Mouse (Mus musculus) limb, embryonic 14.5 days (tissue): ENCODE results near the gene Epp13. TPM values are rescaled to one million over a fixed set of nuclear protein-coding genes. Genes with fewer than 3 reads are reported as not detected.
A peak's percentile ranks its signal among the peaks of the same experiment; 100 is the strongest.

Source experiments
- ATAC-seq: fragments of 200-750 bp; cut with Nextera tagmentation; 2 replicates; pipeline ENCODE4 v1.8.0; 2017; ENCODE audit warnings: low read depth, moderate number of reproducible peaks, moderate TSS enrichment; ENCODE audit not compliant: low FRiP score
- DNase-seq: peaks from one replicate; pipeline ENCODE4 v3.0.0-alpha.2; 2015; ENCODE audit warnings: low spot score
- H3K27ac ChIP-seq: fragments of 300-500 bp; sonication (generic); replicated peaks from 2 replicates; pipeline ENCODE4 v1.5.1; 2014; ENCODE audit warnings: low read depth, mild to moderate bottlenecking, low read length, moderate library complexity, mixed read lengths
- H3K27me3 ChIP-seq: fragments of 300-500 bp; sonication (generic); 2 replicates; pipeline ENCODE4 v1.6.1; 2014; ENCODE audit warnings: low read length, mixed read lengths; ENCODE audit not compliant: control insufficient read depth, insufficient read depth
- H3K36me3 ChIP-seq: fragments of 300-500 bp; sonication (generic); 2 replicates; pipeline ENCODE4 v1.6.1; 2014; ENCODE audit warnings: mild to moderate bottlenecking, low read length, moderate library complexity, mixed read lengths; ENCODE audit not compliant: control insufficient read depth, insufficient read depth
- H3K4me1 ChIP-seq: fragments of 300-500 bp; sonication (generic); 2 replicates; pipeline ENCODE4 v1.6.1; 2014; ENCODE audit warnings: antibody characterized with exemption, low read length, mixed read lengths; ENCODE audit not compliant: control insufficient read depth, insufficient read depth
- H3K4me2 ChIP-seq: fragments of 300-500 bp; sonication (generic); replicated peaks from 2 replicates; pipeline ENCODE4 v1.6.1; 2014; ENCODE audit warnings: low read depth, mild to moderate bottlenecking, low read length, moderate library complexity; ENCODE audit not compliant: severe bottlenecking
- H3K4me3 ChIP-seq: fragments of 300-500 bp; sonication (generic); replicated peaks from 2 replicates; pipeline ENCODE4 v1.5.1; 2014; ENCODE audit warnings: low read length
- H3K9ac ChIP-seq: fragments of 300-500 bp; sonication (generic); 2 replicates; pipeline ENCODE4 v1.6.1; 2014; ENCODE audit warnings: mild to moderate bottlenecking, low read depth, low read length, moderate library complexity; ENCODE audit not compliant: severe bottlenecking
- H3K9me3 ChIP-seq: fragments of 300-500 bp; sonication (generic); 2 replicates; pipeline ENCODE4 v1.6.1; 2016; ENCODE audit warnings: low read length; ENCODE audit not compliant: control insufficient read depth
- POLR2A ChIP-seq: fragments of 200-500 bp; IDR thresholded peaks from 2 replicates; pipeline ENCODE4 v1.8.0; 2012; ENCODE audit warnings: inconsistent platforms, mild to moderate bottlenecking, moderate library complexity, borderline replicate concordance; ENCODE audit not compliant: insufficient read depth, insufficient read length; ENCODE audit errors: extremely low read depth
- WGBS: fragments of 180-500 bp; shearing (Covaris S2); extraction: QIAGEN DNeasy Blood & Tissue Kit; methylation state at CpG from one replicate; pipeline ENCODE4 v1.1.7; 2014; 5-methylcytosine and 5-hydroxymethylcytosine counted together
- polyA plus RNA-seq, 2 experiments: library from polyadenylated mRNA; depleted of rRNA in 1 of 2; stranded (reverse) in 1 of 2; unstranded in 1 of 2; fragments of >200 nt; fragmentation: Nextera tagmentation in 1 of 2; extraction: Ambion mirVana in 1 of 2; gene quantifications; 2 replicates each; pipeline versions ENCODE4 v1.2.1 to v1.2.3; 2012 to 2014

Gene Epp13
- polyA plus RNA-seq, 2 experiments: not detected

DNA sequence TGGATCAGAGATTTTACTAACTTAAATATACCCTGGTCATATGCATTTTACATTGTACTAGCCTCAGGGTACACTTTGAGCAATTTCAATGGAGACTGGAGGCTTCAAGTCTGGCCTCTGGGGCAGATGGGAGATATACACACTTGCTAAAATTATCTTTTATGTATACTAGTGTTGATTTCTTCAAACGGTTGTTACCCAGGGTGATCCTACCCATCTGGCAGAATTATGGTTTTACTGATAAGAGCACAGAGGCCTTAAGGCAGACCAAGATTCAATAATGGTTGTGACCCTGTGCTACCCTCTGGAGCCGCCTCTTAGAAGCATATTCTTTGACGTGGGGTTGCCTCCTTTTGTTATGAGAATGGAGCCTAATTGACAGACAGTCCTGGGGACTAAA, 25.4 kb downstream of the Epp13 start:
- Histone ChIP-seq H3K4me3 (no peak overlapping the region), H3K36me3 (no peaks in the 10 kb centered on the region), H3K9me3 (no peaks in the 10 kb centered on the region), H3K4me2 (no peak overlapping the region), H3K4me1 (no peaks in the 10 kb centered on the region), H3K27ac (no peak overlapping the region), H3K27me3 (no peaks in the 10 kb centered on the region), H3K9ac (no peak overlapping the region)
- TF ChIP-seq POLR2A: no peak
- 45% methylated on average over 3 of the region's 3 CpGs for WGBS
- DNase-seq (no peak), ATAC-seq (no peak)

DNA sequence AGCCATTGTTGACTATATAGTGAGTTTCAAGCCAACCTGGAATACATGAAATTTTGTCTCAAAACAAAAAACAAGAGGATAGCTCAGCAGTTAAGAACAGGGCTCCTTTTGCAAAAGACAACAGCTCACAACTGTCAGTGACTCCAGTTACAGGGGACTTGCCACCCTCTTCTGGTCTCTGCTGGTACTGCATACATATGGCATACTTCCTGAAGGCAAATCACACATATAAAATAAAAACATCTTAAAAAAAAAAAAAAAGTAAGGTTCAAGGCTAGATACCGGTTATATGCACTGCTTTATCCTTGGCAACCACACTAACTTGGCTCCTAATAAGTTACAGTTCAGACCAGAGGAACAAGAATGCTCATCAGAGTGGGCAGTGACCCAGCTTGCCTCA, 30.2 kb downstream of the Epp13 start:
- Histone ChIP-seq H3K9me3 (no peaks in the 10 kb centered on the region), H3K4me1 (peaks cover 6% of the 10 kb centered on the region; the same call in 1 of the 2 replicates), H3K27ac (peak overlapping the region; percentile 79; the same call in 1 of the 2 replicates), H3K9ac (no peak overlapping the region), H3K27me3 (no peaks in the 10 kb centered on the region), H3K4me2 (peak overlapping the region; percentile 55), H3K36me3 (no peaks in the 10 kb centered on the region), H3K4me3 (peak overlapping the region; percentile 47)
- no peak for TF ChIP-seq POLR2A
- ATAC-seq: no peak
- DNase-seq: peak; percentile 90
- WGBS: 3% methylated on average over 1 of the region's 1 CpGs

DNA sequence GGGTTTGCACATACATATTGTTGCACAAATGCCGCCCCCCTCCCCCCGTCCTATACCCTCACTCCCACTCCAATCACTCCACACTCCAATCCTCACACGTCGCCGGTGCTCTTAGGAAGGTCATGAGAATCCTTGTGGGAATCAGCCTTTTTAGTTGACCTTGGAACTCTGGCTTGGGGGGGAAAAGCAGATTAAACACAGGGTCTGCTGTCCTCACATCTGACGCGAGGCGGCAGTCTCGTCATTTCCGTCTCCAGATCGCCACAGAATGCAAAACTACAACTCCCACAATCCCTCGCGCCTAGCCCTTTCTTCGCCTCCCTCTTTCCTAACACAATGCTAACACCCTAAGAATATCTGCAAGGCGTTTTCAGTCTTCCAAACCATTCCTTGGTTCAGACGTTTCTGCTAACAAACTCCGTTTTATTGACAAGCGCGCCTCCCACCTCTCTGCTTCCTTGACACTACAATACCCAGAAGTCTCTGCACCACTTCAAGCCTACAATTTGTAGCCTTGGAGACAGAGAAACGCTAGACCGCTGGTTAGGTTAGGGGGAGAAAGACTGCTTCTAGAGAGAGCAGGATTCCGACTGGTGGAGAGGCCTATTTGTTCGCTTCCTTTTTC, 31.1 kb downstream of the Epp13 start:
- 0 out of 2 replicates have a peak, but pooled peaks have one; percentile 9 for TF ChIP-seq POLR2A
- Histone ChIP-seq H3K9me3 (no peaks in the 10 kb centered on the region), H3K27ac (peak overlapping the region; percentile 79), H3K4me2 (peak overlapping the region; percentile 55), H3K36me3 (no peaks in the 10 kb centered on the region), H3K27me3 (no peaks in the 10 kb centered on the region), H3K9ac (peak overlapping the region; percentile 51), H3K4me3 (peak overlapping the region; percentile 47), H3K4me1 (peaks cover 6% of the 10 kb centered on the region; the same call in 1 of the 2 replicates)
- 1% methylated on average over 23 of the region's 23 CpGs for WGBS
- ATAC-seq: peak; percentile 74
- peak; percentile 92 for DNase-seq

DNA sequence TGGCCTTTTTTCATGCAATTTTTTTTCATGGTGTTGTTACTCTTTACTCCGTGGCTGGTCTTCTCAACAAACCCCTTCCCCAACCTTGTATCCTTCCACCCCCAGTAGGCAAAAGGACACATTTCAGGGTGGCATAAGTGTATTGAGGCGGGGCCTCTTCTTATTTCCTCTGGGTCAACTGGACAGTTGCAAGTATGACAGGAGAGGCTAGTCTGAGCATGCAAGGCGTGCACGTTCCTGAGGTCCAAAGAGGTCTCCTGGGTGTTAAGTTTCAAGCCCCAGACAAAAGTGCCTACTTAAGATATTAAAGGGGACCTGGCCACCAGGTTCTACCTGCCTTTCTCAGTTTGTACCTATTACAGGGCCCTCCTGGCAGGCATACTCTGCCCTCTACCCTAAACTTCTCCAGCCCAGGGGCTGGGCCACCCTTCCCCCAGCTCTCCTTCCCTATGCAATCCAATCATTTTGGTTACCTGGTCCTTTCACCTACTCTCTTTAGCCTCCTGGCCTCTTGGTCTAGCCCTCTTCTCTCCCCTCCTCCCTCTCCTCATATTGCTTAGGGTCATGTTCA, 32.0 kb downstream of the Epp13 start:
- H3K36me3 ChIP-seq: no peaks in the 10 kb centered on the region
- no peak overlapping the region for H3K4me3 ChIP-seq
- no peak for TF ChIP-seq POLR2A
- no peaks in the 10 kb centered on the region for H3K9me3 ChIP-seq
- WGBS: 81% methylated on average over 4 of the region's 4 CpGs
- H3K4me1 ChIP-seq: peaks cover 6% of the 10 kb centered on the region; the same call in 1 of the 2 replicates
- H3K27me3 ChIP-seq: no peaks in the 10 kb centered on the region
- ATAC-seq: no peak
- H3K27ac ChIP-seq: no peak overlapping the region
- no peak overlapping the region for H3K9ac ChIP-seq
- no peak overlapping the region for H3K4me2 ChIP-seq
- no peak for DNase-seq

DNA sequence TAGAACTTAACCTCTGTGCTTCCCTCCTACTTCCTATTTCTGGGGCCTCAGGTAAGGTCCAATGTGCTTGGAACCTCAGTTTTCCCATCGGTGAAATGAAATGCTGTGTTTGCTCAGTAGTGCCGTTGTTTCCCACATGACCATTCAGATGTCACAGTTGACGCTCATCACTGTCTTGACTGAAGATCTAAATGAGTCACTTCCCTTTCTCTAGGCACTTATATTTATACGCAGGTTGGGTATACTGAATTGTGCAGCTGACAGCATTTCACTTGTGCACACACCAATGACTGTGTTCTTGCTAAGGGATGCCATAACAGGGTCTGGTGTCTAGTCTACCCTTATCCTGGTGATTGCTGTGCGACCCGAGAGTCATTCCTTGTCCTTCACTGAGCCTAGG, 32.9 kb downstream of the Epp13 start:
- 85% methylated on average over 6 of the region's 6 CpGs for WGBS
- ATAC-seq: no peak
- peak overlapping the region; percentile 74; the same call in 1 of the 2 replicates for H3K27ac ChIP-seq

More for the DNA sequence above, 32.9 kb downstream of the Epp13 start:
- Histone ChIP-seq H3K4me1 (peaks cover 6% of the 10 kb centered on the region; the same call in 1 of the 2 replicates), H3K9me3 (no peaks in the 10 kb centered on the region), H3K4me3 (no peak overlapping the region; the same call in 1 of the 2 replicates), H3K36me3 (no peaks in the 10 kb centered on the region; the same call in 1 of the 2 replicates), H3K4me2 (peak overlapping the region; percentile 72; the same call in 1 of the 2 replicates), H3K27me3 (no peaks in the 10 kb centered on the region), H3K9ac (no peak overlapping the region)
- no peak for TF ChIP-seq POLR2A
- no peak for DNase-seq
